Mouse (Mus musculus): ENCODE results near the gene Tfpi2. TPM values are rescaled to one million over a fixed set of nuclear protein-coding genes. Genes with fewer than 3 reads are reported as not detected.

Tfpi2 gene
- polyA plus RNA-seq (2016; fragmentation: Nextera tagmentation; extraction: Ambion mirVana), result 0.49 and 0.53 TPM in 2 replicates

DNA sequence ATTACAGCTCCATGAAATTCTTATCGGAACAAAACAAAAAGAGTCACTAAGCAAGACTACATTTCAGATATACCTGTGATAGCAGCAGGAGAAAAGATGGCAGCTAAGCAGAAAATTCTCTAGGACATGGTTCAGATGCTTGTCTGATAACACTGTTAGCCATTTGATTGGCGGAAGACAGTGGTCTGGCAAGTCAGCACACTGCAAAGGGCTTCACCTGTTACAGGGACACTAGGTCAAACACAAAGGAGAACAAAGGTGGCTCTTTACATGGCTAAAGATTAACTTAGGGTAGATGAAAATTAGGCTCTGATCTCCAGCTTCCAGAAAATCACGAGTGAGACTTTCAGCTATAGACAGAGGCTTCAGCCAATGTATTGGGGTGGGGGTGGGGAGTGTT is at the start of gene Tfpi2:
Gene Tfpi2, minus strand, starts transcription at position 170 of the 400 bp plus-strand sequence.
- Histone ChIP-seq H3K27ac (no peak within 1 kb of the TSS), H3K4me3 (no peak within 1 kb of the TSS), H3K36me3 (replicated peaks) (no peaks in the 10 kb centered on the region), H3K9me3 (no peaks in the 10 kb centered on the region), H3K4me1 (no peaks in the 10 kb centered on the region), H3K27me3 (ENCODE audit: poor library complexity, severe bottlenecking) (no peaks in the 10 kb centered on the region)
- whole genome bisulfite sequencing, result 85% methylated on average over 3 of the region's 3 CpGs
- DNase-seq (ENCODE audit: extremely low spot score, low spot score), result no peak

DNA sequence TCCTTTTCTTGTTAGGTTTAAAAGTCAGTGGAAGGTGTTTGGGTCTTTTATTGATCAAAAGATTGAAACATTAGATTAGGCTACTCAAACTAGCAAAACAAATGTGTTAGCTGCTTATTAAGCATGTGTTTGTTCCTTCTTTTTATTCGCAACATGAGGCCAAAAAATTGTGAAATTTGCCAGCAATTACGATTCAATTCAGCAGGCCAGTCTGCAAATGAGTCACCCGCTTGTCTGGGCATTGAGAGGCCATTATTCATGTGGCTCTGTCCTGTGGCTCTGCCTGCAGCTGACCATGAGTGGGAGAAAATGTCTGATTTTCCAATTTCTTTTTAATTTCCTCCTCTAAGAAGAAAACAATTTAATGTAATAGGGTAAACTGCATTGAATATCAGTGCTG is 42.2 kb upstream of the Tfpi2 start:
- WGBS, result 85% methylated on average over 3 of the region's 3 CpGs
- H3K27me3 ChIP-seq (ENCODE audit: poor library complexity, severe bottlenecking), result no peaks in the 10 kb centered on the region
- no peak for DNase-seq (ENCODE audit: extremely low spot score, low spot score)
- H3K9me3 ChIP-seq, result no peaks in the 10 kb centered on the region
- H3K4me1 ChIP-seq, result no peaks in the 10 kb centered on the region
- no peaks in the 10 kb centered on the region for H3K36me3 ChIP-seq (replicated peaks)
- no peak overlapping the region for H3K4me3 ChIP-seq
- no peak overlapping the region for H3K27ac ChIP-seq

DNA sequence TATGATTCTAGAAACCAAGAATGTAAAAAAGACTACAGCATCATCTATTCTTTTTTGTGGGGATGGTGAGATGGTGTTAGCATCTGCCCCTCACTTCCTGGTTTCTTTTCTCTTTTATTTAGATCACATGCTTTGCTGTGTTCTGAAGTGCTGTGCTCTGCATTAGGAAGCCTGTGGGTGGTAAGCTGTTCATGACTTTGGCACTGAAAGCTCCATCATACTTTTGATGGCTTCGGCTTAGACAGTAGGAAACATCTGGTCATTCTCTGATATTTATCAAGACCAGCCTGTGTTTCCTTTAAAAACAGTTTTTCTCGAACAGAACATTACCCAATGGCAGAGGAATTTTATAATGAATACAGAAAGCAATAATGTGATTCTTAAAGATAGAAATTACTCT is 37.6 kb upstream of the Tfpi2 start:
- DNase-seq (ENCODE audit: extremely low spot score, low spot score), result no peak
- H3K9me3 ChIP-seq, result no peaks in the 10 kb centered on the region
- H3K4me1 ChIP-seq, result no peaks in the 10 kb centered on the region
- H3K27me3 ChIP-seq (ENCODE audit: poor library complexity, severe bottlenecking), result no peaks in the 10 kb centered on the region
- no peak overlapping the region for H3K27ac ChIP-seq
- WGBS, result 82% methylated on average over 2 of the region's 2 CpGs
- H3K4me3 ChIP-seq, result no peak overlapping the region
- no peaks in the 10 kb centered on the region for H3K36me3 ChIP-seq (replicated peaks)

DNA sequence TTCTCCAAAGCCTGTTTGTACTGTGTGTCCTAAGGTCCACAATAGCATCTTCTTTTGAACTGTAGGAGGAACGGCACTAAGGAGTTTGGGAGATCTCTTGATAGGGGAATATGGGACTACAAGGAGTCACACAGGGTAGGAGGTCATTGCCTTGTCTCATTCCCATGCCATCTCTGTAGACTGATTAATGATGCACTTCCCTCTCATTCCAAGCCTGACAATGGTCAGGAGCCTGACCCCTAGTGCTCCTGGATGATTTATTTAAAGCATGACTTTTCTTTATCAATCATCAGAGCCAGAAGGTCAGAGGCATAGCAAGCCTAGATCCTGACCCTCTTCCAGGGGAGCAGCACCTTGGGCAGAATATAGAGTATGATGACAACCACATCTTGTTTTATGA is 33.9 kb upstream of the Tfpi2 start:
- H3K4me1 ChIP-seq, result no peaks in the 10 kb centered on the region
- no peaks in the 10 kb centered on the region for H3K9me3 ChIP-seq
- H3K36me3 ChIP-seq (replicated peaks), result no peaks in the 10 kb centered on the region
- H3K4me3 ChIP-seq, result no peak overlapping the region
- no peak for DNase-seq (ENCODE audit: extremely low spot score, low spot score)
- WGBS, result 85% methylated on average over 1 of the region's 1 CpGs
- H3K27ac ChIP-seq, result no peak overlapping the region
- no peaks in the 10 kb centered on the region for H3K27me3 ChIP-seq (ENCODE audit: poor library complexity, severe bottlenecking)

DNA sequence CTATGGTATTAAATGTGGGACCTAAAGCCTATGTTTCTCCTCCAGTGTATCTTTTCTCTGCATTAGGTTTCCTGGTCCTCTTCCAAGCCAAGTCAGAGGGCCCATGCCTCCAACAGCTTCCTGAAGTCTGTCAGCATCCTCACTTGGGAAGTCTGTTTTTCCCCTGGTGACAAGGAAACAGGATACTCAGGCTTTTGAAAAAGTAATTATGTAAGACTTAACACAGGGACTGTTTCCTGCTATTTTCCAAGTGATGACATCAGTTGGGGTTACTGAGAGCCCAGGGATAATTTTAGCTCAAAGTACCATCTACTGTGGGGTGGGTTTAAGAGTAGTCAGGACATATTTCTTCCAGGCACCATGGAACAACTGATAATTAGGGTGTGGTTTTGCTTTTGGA is 20.8 kb upstream of the Tfpi2 start:
- no peaks in the 10 kb centered on the region for H3K4me1 ChIP-seq
- H3K27me3 ChIP-seq (ENCODE audit: poor library complexity, severe bottlenecking), result no peaks in the 10 kb centered on the region
- no peak overlapping the region for H3K4me3 ChIP-seq
- no peaks in the 10 kb centered on the region for H3K36me3 ChIP-seq (replicated peaks)
- DNase-seq (ENCODE audit: extremely low spot score, low spot score), result no peak
- no peak overlapping the region for H3K27ac ChIP-seq
- H3K9me3 ChIP-seq, result no peaks in the 10 kb centered on the region

GRCm38 (mm10) chr6:4008501-4009040 is 19.9 kb upstream of the Tfpi2 start:
- peaks cover 8% of the 10 kb centered on the region for H3K4me1 ChIP-seq
- H3K4me3 ChIP-seq, result no peak overlapping the region
- DNase-seq (ENCODE audit: extremely low spot score, low spot score), result no peak
- H3K27ac ChIP-seq, result no peak overlapping the region
- no peaks in the 10 kb centered on the region for H3K27me3 ChIP-seq (ENCODE audit: poor library complexity, severe bottlenecking)
- no peaks in the 10 kb centered on the region for H3K36me3 ChIP-seq (replicated peaks)
- WGBS, result 88% methylated on average over 2 of the region's 2 CpGs
- no peaks in the 10 kb centered on the region for H3K9me3 ChIP-seq

GRCm38 (mm10) chr6:4004808-4005207 is 16.1 kb upstream of the Tfpi2 start:
- no peaks in the 10 kb centered on the region for H3K27me3 ChIP-seq (ENCODE audit: poor library complexity, severe bottlenecking)
- peaks cover 12% of the 10 kb centered on the region for H3K4me1 ChIP-seq
- peak overlapping the region; percentile 54 for H3K4me3 ChIP-seq
- no peak for DNase-seq (ENCODE audit: extremely low spot score, low spot score)
- H3K27ac ChIP-seq, result no peak overlapping the region
- no peaks in the 10 kb centered on the region for H3K9me3 ChIP-seq
- WGBS, result 83% methylated on average over 2 of the region's 2 CpGs
- H3K36me3 ChIP-seq (replicated peaks), result no peaks in the 10 kb centered on the region

DNA sequence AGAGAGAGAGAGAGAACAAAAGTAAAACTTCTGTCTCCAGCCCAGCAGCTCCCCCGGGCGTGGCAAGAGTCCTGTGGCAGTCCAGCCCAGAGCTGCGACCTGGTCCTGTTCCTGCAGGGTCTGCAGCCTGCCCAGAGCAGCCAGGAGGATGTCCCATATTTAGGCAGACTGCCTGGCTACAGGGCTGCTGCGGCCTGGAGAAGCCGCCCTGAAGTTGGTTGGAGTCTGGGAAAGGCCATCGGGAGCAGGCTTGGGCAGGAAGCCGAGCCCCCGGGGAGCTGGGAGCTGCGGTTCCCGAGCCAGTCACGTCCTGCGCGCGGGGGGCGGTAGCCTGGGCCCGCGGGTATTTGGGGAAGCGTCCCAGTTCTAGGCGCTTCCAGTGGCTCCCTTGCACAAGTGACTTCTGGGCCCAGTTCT is 15.2 kb upstream of the Tfpi2 start, which contains the start of gene Gng11:
Gene Gng11, plus strand, starts transcription at position 15 of the 417 bp plus-strand sequence.
- WGBS, result 2% methylated on average over 19 of the region's 19 CpGs
- Histone ChIP-seq H3K4me1 (peaks cover 12% of the 10 kb centered on the region), H3K27ac (peak within 1 kb of the TSS; percentile 86), H3K27me3 (ENCODE audit: poor library complexity, severe bottlenecking) (no peaks in the 10 kb centered on the region), H3K9me3 (no peaks in the 10 kb centered on the region), H3K4me3 (peak within 1 kb of the TSS; percentile 54), H3K36me3 (replicated peaks) (no peaks in the 10 kb centered on the region)
- DNase-seq (ENCODE audit: extremely low spot score, low spot score), result peak; percentile 35

GRCm38 (mm10) chr6:4003445-4003844 is 14.7 kb upstream of the Tfpi2 start:
- Histone ChIP-seq H3K9me3 (no peaks in the 10 kb centered on the region), H3K36me3 (replicated peaks) (no peaks in the 10 kb centered on the region), H3K27ac (peak overlapping the region; percentile 86), H3K27me3 (ENCODE audit: poor library complexity, severe bottlenecking) (no peaks in the 10 kb centered on the region), H3K4me1 (peaks cover 12% of the 10 kb centered on the region), H3K4me3 (peak overlapping the region; percentile 54)
- 59% methylated on average over 4 of the region's 4 CpGs for WGBS
- no peak for DNase-seq (ENCODE audit: extremely low spot score, low spot score)

GRCm38 (mm10) chr6:4000716-4001115 is 12.0 kb upstream of the Tfpi2 start:
- DNase-seq (ENCODE audit: extremely low spot score, low spot score), result no peak
- H3K36me3 ChIP-seq (replicated peaks), result no peaks in the 10 kb centered on the region
- WGBS, result 82% methylated on average over 3 of the region's 3 CpGs
- H3K9me3 ChIP-seq, result no peaks in the 10 kb centered on the region
- no peak overlapping the region for H3K27ac ChIP-seq
- H3K4me1 ChIP-seq, result peaks cover 12% of the 10 kb centered on the region
- no peaks in the 10 kb centered on the region for H3K27me3 ChIP-seq (ENCODE audit: poor library complexity, severe bottlenecking)
- H3K4me3 ChIP-seq, result no peak overlapping the region

- Histone ChIP-seq H3K27ac (no peak overlapping the region), H3K36me3 (replicated peaks) (no peaks in the 10 kb centered on the region), H3K4me3 (no peak overlapping the region), H3K4me1 (peaks cover 11% of the 10 kb centered on the region), H3K27me3 (ENCODE audit: poor library complexity, severe bottlenecking) (no peaks in the 10 kb centered on the region), H3K9me3 (no peaks in the 10 kb centered on the region)
- 81% methylated on average over 6 of the region's 6 CpGs for WGBS
- DNase-seq (ENCODE audit: extremely low spot score, low spot score), result no peak
Observed at GRCm38 (mm10) chr6:3999296-3999695, 10.6 kb upstream of the Tfpi2 start.

GRCm38 (mm10) chr6:3998089-3998488 is 9.4 kb upstream of the Tfpi2 start:
- Histone ChIP-seq H3K27ac (no peak overlapping the region), H3K4me1 (peaks cover 3% of the 10 kb centered on the region; the same call in 1 of the 2 replicates), H3K27me3 (ENCODE audit: poor library complexity, severe bottlenecking) (no peaks in the 10 kb centered on the region), H3K36me3 (replicated peaks) (no peaks in the 10 kb centered on the region), H3K9me3 (no peaks in the 10 kb centered on the region), H3K4me3 (no peak overlapping the region)
- WGBS, result 81% methylated on average over 4 of the region's 4 CpGs
- no peak for DNase-seq (ENCODE audit: extremely low spot score, low spot score)

- no peaks in the 10 kb centered on the region for H3K9me3 ChIP-seq
- H3K27me3 ChIP-seq (ENCODE audit: poor library complexity, severe bottlenecking), result no peaks in the 10 kb centered on the region
- H3K4me1 ChIP-seq, result no peaks in the 10 kb centered on the region
- no peaks in the 10 kb centered on the region for H3K36me3 ChIP-seq (replicated peaks)
- 88% methylated on average over 6 of the region's 6 CpGs for WGBS
- H3K27ac ChIP-seq, result no peak within 1 kb of the TSS
- no peak within 1 kb of the TSS for H3K4me3 ChIP-seq
- no peak for DNase-seq (ENCODE audit: extremely low spot score, low spot score)
Observed at GRCm38 (mm10) chr6:3993492-3993891, 4.8 kb upstream of the Tfpi2 start, which contains the start of gene Gngt1. TSS of gene Gngt1 (plus strand) at chr6:3993792.

Measured in forebrain, embryonic 10.5 days (tissue).